Mouse (Mus musculus) heart, postnatal 0 days (tissue): ENCODE results near the gene Sec63. TPM values are rescaled to one million over a fixed set of nuclear protein-coding genes. Genes with fewer than 3 reads are reported as not detected.

Experiments used
- ATAC-seq: fragments of 200-750 bp; cut with Nextera tagmentation; 2 replicates; pipeline ENCODE4 v1.8.0; 2017; ENCODE audit warnings: low read depth, moderate number of reproducible peaks, moderate library complexity; ENCODE audit not compliant: insufficient read depth
- DNase-seq: peaks from one replicate; pipeline ENCODE4 v3.0.0-alpha.2; 2016; ENCODE audit warnings: low spot score
- H3K27ac ChIP-seq: fragments of 300-500 bp; sonication (generic); 2 replicates; pipeline ENCODE4 v1.5.1; 2014; ENCODE audit warnings: low read depth, mild to moderate bottlenecking
- H3K27me3 ChIP-seq: fragments of 300-500 bp; sonication (generic); 2 replicates; pipeline ENCODE4 v1.6.1; 2014; ENCODE audit warnings: low read length, mixed read lengths; ENCODE audit not compliant: control insufficient read depth, insufficient read depth
- H3K36me3 ChIP-seq: fragments of 300-500 bp; sonication (generic); replicated peaks from 2 replicates; pipeline ENCODE4 v1.6.1; 2014; ENCODE audit warnings: low read length, mixed read lengths; ENCODE audit not compliant: control insufficient read depth, insufficient read depth
- H3K4me1 ChIP-seq: fragments of 300-500 bp; sonication (generic); 2 replicates; pipeline ENCODE4 v1.6.1; 2014; ENCODE audit warnings: antibody characterized with exemption; ENCODE audit not compliant: control insufficient read depth, insufficient read depth
- H3K4me2 ChIP-seq: fragments of 300-500 bp; sonication (generic); 2 replicates; pipeline ENCODE4 v1.6.1; 2014; ENCODE audit warnings: low read depth, mild to moderate bottlenecking, low read length, moderate library complexity
- H3K4me3 ChIP-seq: fragments of 300-500 bp; sonication (generic); 2 replicates; pipeline ENCODE4 v1.5.1; 2014; ENCODE audit warnings: low read depth, low read length
- H3K9ac ChIP-seq: fragments of 300-500 bp; sonication (generic); replicated peaks from 2 replicates; pipeline ENCODE4 v1.6.1; 2014; ENCODE audit warnings: low read depth, low read length, mixed read lengths
- H3K9me3 ChIP-seq: fragments of 300-500 bp; sonication (generic); replicated peaks from 2 replicates; pipeline ENCODE4 v1.6.1; 2016; ENCODE audit warnings: low read length; ENCODE audit not compliant: control insufficient read depth
- CTCF ChIP-seq: IDR thresholded peaks from 2 replicates; pipeline ENCODE4 v1.5.1; 2016; ENCODE audit warnings: antibody characterized with exemption, control low read depth, low read depth
- EP300 ChIP-seq: IDR thresholded peaks from 2 replicates; pipeline ENCODE4 v1.6.1; 2016; ENCODE audit warnings: antibody characterized with exemption, low read depth
- WGBS: fragments of 180-500 bp; shearing (Covaris S2); extraction: QIAGEN DNeasy Blood & Tissue Kit; methylation state at CpG from one replicate; pipeline ENCODE4 v1.1.7; 2014; 5-methylcytosine and 5-hydroxymethylcytosine counted together
- polyA plus RNA-seq: library from polyadenylated mRNA; unstranded; fragments of >200 nt; fragmentation: Nextera tagmentation; extraction: Ambion mirVana; gene quantifications from 2 replicates; pipeline ENCODE4 v1.2.1, GENCODE M21; 2015
- total RNA-seq: library from RNA; depleted of rRNA; stranded (reverse); fragments of >200 nt; gene quantifications from 2 replicates; pipeline ENCODE4 v1.2.3, GENCODE M21; 2014; ENCODE audit warnings: low replicate concordance; rRNA removed

Gene Sec63
- total and polyA plus RNA-seq, 2 experiments from 2014 or later, result 11.0 to 15.5 TPM

DNA sequence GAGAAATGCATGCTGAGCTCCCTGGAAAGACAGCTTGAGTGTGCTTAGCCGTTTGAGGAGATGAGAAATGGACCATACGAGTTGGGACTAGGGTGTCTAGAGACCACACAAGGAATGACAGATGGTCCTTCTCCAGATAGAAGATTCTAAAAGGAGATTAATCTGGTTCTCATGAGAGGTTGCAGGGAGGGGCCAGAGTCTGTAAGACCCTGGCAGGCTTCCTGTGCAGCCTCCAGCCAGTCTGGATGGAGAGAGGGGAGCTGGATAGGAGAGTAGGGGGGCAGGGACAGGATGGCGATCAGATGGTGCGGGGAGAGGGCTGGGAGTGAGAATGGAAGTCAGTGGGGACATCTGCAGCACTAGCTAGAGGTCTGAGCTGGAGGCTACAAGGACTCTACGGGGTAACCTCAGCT lies 118.0 kb downstream of the Sec63 start:
- Histone ChIP-seq H3K4me3 (no peak overlapping the region), H3K9ac (no peak overlapping the region), H3K36me3 (no peaks in the 10 kb centered on the region), H3K27me3 (no peaks in the 10 kb centered on the region), H3K4me2 (no peak overlapping the region), H3K9me3 (no peaks in the 10 kb centered on the region), H3K4me1 (peaks cover 10% of the 10 kb centered on the region), H3K27ac (no peak overlapping the region)
- no peak for ATAC-seq
- no peak for TF ChIP-seq CTCF
- no peak for TF ChIP-seq EP300
- 69% methylated on average over 5 of the region's 5 CpGs for WGBS
- DNase-seq, result no peak

DNA sequence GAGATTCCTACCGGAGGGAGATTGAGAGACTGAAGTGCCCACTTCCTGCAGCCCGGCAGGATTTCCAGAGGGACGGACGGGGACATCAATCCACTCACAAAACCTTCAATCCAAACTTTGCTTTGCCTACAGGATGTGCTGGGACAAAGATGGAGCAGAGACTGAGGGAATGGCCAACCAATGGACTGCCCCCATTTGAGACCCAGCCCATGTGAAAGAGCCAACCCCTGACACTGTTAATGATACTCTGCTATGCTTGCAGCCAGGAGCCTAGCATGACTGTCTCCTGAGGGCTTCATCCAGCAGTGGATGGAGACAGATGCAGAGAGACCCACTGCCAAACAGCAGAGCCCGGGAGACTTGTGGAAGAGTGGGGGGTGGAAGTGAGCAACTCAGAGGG lies 118.4 kb downstream of the Sec63 start:
- no peak overlapping the region for H3K4me2 ChIP-seq
- TF ChIP-seq CTCF (no peak), EP300 (no peak)
- no peak overlapping the region for H3K27ac ChIP-seq
- DNase-seq (no peak), ATAC-seq (no peak)
- no peak overlapping the region for H3K4me3 ChIP-seq
- H3K27me3 ChIP-seq, result no peaks in the 10 kb centered on the region
- H3K36me3 ChIP-seq, result no peaks in the 10 kb centered on the region
- no peaks in the 10 kb centered on the region for H3K9me3 ChIP-seq
- 59% methylated on average over 5 of the region's 5 CpGs for WGBS
- H3K4me1 ChIP-seq, result peaks cover 10% of the 10 kb centered on the region
- H3K9ac ChIP-seq, result no peak overlapping the region

Other genes with a start within 250 kb of the Sec63 start
- not detected in 2 replicates for gene Nr2e1, start 177.9 kb upstream of the Sec63 start, total RNA-seq
- gene Nr2e1, start 177.9 kb upstream of the Sec63 start, polyA plus RNA-seq, result not detected in 2 replicates
- 13.8 and 26.7 TPM in 2 replicates for gene Ostm1, start 177.7 kb upstream of the Sec63 start, total RNA-seq
- gene Ostm1, start 177.7 kb upstream of the Sec63 start, polyA plus RNA-seq, result 17.7 and 20.2 TPM in 2 replicates
- gene Scml4, start 98.9 kb downstream of the Sec63 start, total RNA-seq, result 0.19 and 4.9 TPM in 2 replicates
- 1.1 and 1.2 TPM in 2 replicates for gene Scml4, start 98.9 kb downstream of the Sec63 start, polyA plus RNA-seq